Mouse (Mus musculus) embryo, embryonic 11.5 days (tissue): ENCODE data around the gene Pinlyp.
"Not testable (repeated sequence)": the region's sequence is repeated elsewhere in the genome, so short reads cannot be mapped to it uniquely, and the experiment has no call there.

Source experiments
- DNase-seq: peaks from one replicate; pipeline ENCODE4 v3.0.0-alpha.2; 2012; ENCODE audit warnings: low read depth, low spot score

Gene Pinlyp

GRCm38 (mm10) chr7:24524978-24525377 lies 20.9 kb downstream of the Pinlyp start:
- DNase-seq: no peak

GRCm38 (mm10) chr7:24523723-24524122 lies 22.2 kb downstream of the Pinlyp start:
- no peak for DNase-seq

DNA sequence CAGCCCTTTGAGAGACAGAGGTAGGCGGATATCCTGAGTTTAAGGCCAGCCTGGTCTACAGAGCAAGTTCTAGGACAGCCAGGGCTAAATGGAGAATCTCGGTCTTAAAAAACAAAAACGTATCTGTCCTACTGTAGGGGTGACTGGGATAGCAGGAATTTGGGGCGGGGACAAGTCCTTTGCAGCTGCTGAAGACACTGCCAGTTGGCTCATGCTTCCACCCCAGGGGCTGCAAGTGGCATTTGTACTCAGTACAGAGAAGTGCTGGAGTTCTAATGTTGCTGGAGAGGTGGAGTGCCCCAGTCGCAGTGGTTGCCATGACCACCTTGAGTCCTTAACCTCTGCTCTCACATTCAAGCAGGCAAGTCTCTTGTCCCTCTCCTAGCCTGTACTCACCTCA lies 23.1 kb downstream of the Pinlyp start:
- no peak for DNase-seq

- DNase-seq: not testable (repeated sequence)
Measured at GRCm38 (mm10) chr7:24520054-24520453, 25.9 kb downstream of the Pinlyp start.

DNA sequence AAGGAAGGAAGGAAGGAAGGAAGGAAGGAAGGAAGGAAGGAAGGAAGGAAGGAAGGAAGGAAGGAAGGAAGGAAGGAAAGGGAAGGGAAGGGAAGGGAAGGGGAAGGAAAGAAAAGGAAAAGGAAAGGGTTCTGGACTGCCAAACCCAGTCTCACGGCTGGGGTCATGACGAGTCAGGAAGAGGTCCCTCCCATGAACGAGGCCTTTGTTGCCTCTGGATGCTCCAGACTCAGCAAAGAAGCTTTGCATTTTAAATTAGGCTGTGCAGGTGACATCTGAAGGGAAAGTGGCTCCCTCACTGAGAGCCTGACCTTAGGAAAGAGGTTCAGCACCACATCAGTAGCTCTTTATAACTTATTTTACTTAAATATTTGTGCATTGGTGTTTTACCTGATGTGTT lies 26.8 kb downstream of the Pinlyp start:
- no peak for DNase-seq

GRCm38 (mm10) chr7:24517654-24518053 lies 28.3 kb downstream of the Pinlyp start:
- no peak for DNase-seq

GRCm38 (mm10) chr7:24517077-24517476 lies 28.8 kb downstream of the Pinlyp start:
- DNase-seq: no peak

DNA sequence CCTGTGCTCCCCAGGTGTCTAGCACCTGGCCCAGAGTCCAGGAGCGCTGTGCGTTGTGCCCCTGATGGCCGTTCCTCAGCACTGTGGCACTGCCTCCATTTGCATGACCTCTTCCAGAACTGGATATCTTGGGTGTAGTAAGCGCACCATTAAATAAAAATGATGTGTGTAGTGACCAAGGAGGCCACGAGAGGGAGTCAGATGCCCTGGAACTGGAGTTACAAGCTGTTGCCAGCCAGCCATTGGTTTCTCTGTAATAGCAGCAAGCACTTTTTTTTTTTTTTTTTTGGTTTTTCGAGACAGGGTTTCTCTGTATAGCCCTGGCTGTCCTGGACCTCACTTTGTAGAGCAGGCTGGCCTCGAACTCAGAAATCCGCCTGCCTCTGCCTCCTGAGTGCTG lies 29.6 kb downstream of the Pinlyp start:
- not testable (repeated sequence) for DNase-seq

GRCm38 (mm10) chr7:24512355-24512754 lies 33.6 kb downstream of the Pinlyp start, which contains the start of gene AC161166.1:
Gene AC161166.1 (minus strand): TSS chr7:24512455.
- no peak for DNase-seq

DNA sequence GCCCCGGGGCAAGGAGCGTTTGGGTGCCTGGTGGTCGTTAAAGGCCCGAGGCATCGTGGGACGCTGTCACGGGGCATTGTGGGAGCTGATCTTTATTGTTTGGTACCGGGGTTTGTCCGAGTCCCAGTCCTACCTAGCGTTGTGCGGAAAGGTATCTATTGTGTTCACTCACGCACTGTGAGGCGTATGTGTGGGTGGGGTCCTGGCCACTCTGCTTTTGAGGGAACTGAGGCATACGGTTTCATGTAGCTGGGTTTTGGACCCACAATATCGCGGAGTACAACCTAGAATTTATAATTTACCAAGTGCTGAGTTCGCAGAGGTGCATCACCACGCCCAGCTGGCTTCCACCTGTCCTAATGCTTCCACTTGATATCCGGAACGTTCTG lies 38.2 kb downstream of the Pinlyp start:
- no peak for DNase-seq

DNA sequence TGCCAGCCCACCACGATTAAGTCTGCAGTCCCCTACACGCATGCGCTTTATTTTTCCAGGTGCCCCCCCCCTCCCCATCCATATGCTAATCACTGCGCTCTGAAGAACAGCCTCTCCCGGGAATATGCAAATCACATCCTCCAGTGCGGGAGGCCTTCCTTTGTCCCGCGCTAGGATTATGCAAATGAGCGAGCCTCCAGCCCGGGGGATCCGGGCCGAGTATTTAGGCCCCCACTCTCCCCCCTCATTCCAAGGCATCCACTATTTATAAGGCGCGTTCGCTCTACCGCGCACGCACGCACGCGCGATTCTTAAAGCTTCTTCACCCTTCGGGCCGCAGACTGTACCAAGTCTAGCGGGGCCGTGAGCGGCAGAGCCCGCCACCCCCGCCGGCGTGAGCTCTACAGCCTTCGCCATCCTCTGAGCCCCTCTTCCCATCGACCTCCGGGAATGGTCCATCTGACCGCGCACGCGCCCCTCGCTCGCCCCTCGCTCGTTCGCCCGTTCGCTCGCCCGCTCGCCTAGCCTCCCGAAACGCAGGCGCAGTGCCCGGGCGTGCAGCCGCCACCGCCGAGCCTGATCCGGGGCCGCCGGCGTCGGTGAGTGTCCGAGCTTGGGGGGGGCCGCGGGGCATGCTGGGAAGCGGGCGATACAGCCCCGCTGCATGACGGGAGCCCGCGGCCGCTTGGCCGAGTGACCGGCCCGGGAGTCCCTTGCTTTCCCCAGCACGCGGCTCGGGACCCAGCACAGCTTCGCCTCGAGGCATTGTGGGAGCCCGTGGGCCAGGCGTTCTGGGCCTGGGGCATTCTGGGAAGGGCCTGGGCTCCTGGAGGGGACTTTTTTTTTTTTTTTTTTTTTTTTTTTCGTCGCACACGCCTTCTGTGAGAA lies 38.8 kb downstream of the Pinlyp start, which contains the start of gene Zfp428:
Gene Zfp428 (plus strand): TSS at position 169 of the 888 bp plus-strand sequence.
- DNase-seq: peak; percentile 78

DNA sequence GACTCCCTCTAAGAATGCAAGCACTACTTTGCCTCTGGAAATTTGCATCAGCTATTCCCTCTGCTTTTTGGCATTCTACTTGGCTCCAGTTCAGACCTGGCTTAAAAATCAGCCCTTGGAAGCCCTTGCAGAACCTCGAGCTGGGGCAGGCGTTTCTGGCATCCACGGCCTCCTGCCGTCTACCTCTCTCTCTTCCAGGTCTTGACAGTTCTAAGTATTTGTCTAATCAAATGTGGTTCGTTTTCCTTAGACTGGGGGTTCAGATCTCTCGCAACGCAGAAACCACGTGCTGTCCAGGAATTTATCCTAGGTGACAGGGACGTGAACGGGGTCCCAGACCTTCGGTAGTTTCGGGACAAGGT lies 39.5 kb downstream of the Pinlyp start:
- DNase-seq: no peak

GRCm38 (mm10) chr7:24506065-24506459 lies 39.9 kb downstream of the Pinlyp start:
- no peak for DNase-seq

GRCm38 (mm10) chr7:24505447-24506064 lies 40.4 kb downstream of the Pinlyp start:
- DNase-seq: no peak

- no peak for DNase-seq
Measured at GRCm38 (mm10) chr7:24504868-24505267, 41.0 kb downstream of the Pinlyp start.

- DNase-seq: no peak
Measured at GRCm38 (mm10) chr7:24504004-24504403, 41.9 kb downstream of the Pinlyp start.

DNA sequence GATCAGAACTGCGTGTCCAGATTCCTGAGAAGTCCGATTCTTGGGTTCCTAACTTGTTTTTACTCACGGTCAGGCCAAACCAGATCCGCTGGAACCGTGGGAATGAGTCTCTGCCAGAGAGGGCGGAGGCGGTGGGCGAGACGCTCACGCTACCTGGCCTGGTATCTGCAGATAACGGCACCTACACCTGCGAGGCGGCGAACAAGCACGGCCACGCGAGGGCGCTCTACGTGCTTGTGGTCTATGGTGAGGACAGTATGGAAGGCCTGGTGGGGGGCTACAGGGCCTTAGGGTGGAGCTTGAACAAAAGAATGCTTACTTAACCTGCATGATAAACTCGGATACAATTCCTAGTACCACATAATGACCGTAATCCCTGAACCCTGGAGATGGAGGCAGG lies 44.4 kb downstream of the Pinlyp start:
- no peak for DNase-seq

- DNase-seq: no peak
Measured at GRCm38 (mm10) chr7:24500929-24501328, 45.0 kb downstream of the Pinlyp start.

- DNase-seq: no peak
Measured at GRCm38 (mm10) chr7:24499856-24500577, 45.9 kb downstream of the Pinlyp start.
